Mouse (Mus musculus): ENCODE data around the gene Cdkn2d. TPM values are rescaled to one million over a fixed set of nuclear protein-coding genes. Genes with fewer than 3 reads are reported as not detected.
"Not testable (repeated sequence)": the region's sequence is repeated elsewhere in the genome, so short reads cannot be mapped to it uniquely, and the experiment has no call there.

Gene Cdkn2d
- polyA plus RNA-seq, 1 experiment from 2014 or later: 114 TPM

- ATAC-seq (ENCODE audit: low read depth): no peak
- peaks cover 24% of the 10 kb centered on the region for H3K4me1 ChIP-seq (replicated peaks)
- no peaks in the 10 kb centered on the region for H3K9me3 ChIP-seq
- H3K27ac ChIP-seq (replicated peaks): no peak overlapping the region
- no peak overlapping the region for H3K9ac ChIP-seq
- 75% methylated on average over 3 of the region's 3 CpGs for WGBS
- no peak overlapping the region for H3K4me3 ChIP-seq
- H3K27me3 ChIP-seq: no peaks in the 10 kb centered on the region
- no peak overlapping the region for H3K4me2 ChIP-seq
- no peaks in the 10 kb centered on the region; the same call in 1 of the 2 replicates for H3K36me3 ChIP-seq
Observed at GRCm38 (mm10) chr9:21328041-21328440, 36.8 kb upstream of the Cdkn2d start.

- Histone ChIP-seq H3K4me2 (no peak overlapping the region), H3K27ac (replicated peaks) (no peak overlapping the region), H3K9me3 (no peaks in the 10 kb centered on the region), H3K36me3 (no peaks in the 10 kb centered on the region; the same call in 1 of the 2 replicates), H3K27me3 (no peaks in the 10 kb centered on the region), H3K4me3 (no peak overlapping the region), H3K9ac (no peak overlapping the region), H3K4me1 (replicated peaks) (peaks cover 19% of the 10 kb centered on the region)
- ATAC-seq (ENCODE audit: low read depth): no peak
- 70% methylated on average over 3 of the region's 3 CpGs for WGBS
Observed at GRCm38 (mm10) chr9:21327569-21327968, 36.4 kb upstream of the Cdkn2d start.

- no peak for ATAC-seq (ENCODE audit: low read depth)
- no peak overlapping the region for H3K4me2 ChIP-seq
Observed at GRCm38 (mm10) chr9:21324269-21324668, 33.1 kb upstream of the Cdkn2d start.

GRCm38 (mm10) chr9:21322917-21323297 lies 31.7 kb upstream of the Cdkn2d start:
- WGBS: 91% methylated on average over 7 of the region's 8 CpGs
- not testable (repeated sequence) for H3K4me3 ChIP-seq; H3K9me3 ChIP-seq; H3K27ac ChIP-seq (replicated peaks); H3K36me3 ChIP-seq; H3K27me3 ChIP-seq; H3K4me2 ChIP-seq; H3K9ac ChIP-seq; ATAC-seq (ENCODE audit: low read depth)
- H3K4me1 ChIP-seq (replicated peaks): peaks cover 27% of the 10 kb centered on the region

More at GRCm38 (mm10) chr9:21324269-21324668, 33.1 kb upstream of the Cdkn2d start:
- no peaks in the 10 kb centered on the region for H3K9me3 ChIP-seq
- peaks cover 27% of the 10 kb centered on the region for H3K4me1 ChIP-seq (replicated peaks)
- H3K9ac ChIP-seq: no peak overlapping the region
- whole genome bisulfite sequencing: 84% methylated on average over 11 of the region's 11 CpGs
- H3K4me3 ChIP-seq: no peak overlapping the region
- H3K27me3 ChIP-seq: no peaks in the 10 kb centered on the region
- H3K27ac ChIP-seq (replicated peaks): no peak overlapping the region
- H3K36me3 ChIP-seq: no peaks in the 10 kb centered on the region; the same call in 1 of the 2 replicates

DNA sequence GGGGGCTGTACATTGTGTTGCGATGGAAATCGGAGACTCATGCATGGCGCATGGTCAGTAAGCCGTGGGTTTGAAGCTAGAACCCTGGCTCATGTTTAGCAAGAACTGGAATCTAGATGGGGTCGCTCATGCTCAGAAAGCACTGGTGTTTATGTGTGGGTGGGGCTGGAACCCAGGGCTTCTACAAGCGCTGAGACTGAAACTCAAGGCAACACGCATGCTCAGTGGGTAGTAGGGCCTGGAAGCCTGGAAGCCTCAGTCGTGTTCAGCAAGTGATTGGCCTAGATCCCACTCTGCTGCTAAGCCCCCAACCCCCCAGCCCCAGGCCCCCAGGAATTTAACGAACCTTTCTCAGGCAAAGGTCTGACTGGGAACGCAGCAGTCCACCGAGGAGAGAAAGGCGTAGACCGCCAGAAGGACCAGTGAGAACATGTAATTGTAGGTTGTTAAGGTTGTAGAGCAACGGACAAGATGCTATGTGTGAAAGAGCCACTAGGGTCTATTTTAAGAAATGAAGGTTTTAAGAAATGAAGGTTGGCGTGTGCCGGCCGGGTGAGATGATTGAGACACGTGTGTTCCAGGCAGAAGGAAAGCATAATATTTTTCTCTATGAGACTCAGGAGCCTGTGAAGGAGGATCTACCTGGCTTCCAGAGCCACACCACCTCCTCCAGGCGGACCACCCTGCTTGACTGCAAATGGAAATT lies 31.2 kb upstream of the Cdkn2d start:
- Histone ChIP-seq H3K9ac (peak overlapping the region; percentile 82; the same call in 1 of the 2 replicates), H3K4me3 (peak overlapping the region; percentile 69)
- 83% methylated on average over 19 of the region's 19 CpGs for WGBS

DNA sequence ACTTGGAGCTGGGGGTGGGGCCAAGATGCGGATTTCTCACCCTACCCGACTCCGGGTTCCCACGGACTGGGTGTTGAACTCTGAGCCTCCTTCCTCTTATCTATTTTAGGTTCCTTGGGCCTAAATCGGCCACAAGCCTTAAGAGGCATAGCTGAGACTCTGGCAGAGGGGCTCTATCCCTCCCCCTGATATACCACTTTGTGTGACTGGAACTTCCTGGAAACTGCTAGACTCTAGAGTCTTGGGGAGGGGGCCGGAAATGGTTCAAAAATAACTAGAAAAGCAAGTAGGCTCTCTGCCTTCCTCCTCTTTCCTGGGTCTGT lies 30.3 kb upstream of the Cdkn2d start:
- Histone ChIP-seq H3K9ac (peak overlapping the region; percentile 82), H3K4me3 (peak overlapping the region; percentile 69), H3K27me3 (no peaks in the 10 kb centered on the region), H3K36me3 (no peaks in the 10 kb centered on the region; the same call in 1 of the 2 replicates), H3K27ac (replicated peaks) (no peak overlapping the region; the same call in 1 of the 2 replicates), H3K4me2 (peak overlapping the region; percentile 92), H3K4me1 (replicated peaks) (peaks cover 27% of the 10 kb centered on the region), H3K9me3 (no peaks in the 10 kb centered on the region)
- 16% methylated on average over 6 of the region's 6 CpGs for WGBS
- no peak for ATAC-seq (ENCODE audit: low read depth)

More for the DNA sequence above, 31.2 kb upstream of the Cdkn2d start:
- ATAC-seq (ENCODE audit: low read depth): no peak
- Histone ChIP-seq H3K4me1 (replicated peaks) (peaks cover 27% of the 10 kb centered on the region), H3K36me3 (no peaks in the 10 kb centered on the region; the same call in 1 of the 2 replicates), H3K4me2 (peak overlapping the region; percentile 92), H3K27me3 (no peaks in the 10 kb centered on the region), H3K9me3 (no peaks in the 10 kb centered on the region), H3K27ac (replicated peaks) (no peak overlapping the region)

- peak within 1 kb of the TSS; percentile 82 for H3K9ac ChIP-seq
- H3K4me3 ChIP-seq: peak within 1 kb of the TSS; percentile 69
- no peaks in the 10 kb centered on the region for H3K9me3 ChIP-seq
- H3K4me2 ChIP-seq: peak within 1 kb of the TSS; percentile 92
- H3K27me3 ChIP-seq: no peaks in the 10 kb centered on the region
- 1% methylated on average over 52 of the region's 52 CpGs for WGBS
- ATAC-seq (ENCODE audit: low read depth): peak; percentile 95
- peaks cover 27% of the 10 kb centered on the region for H3K4me1 ChIP-seq (replicated peaks)
- peak within 1 kb of the TSS; percentile 61 for H3K27ac ChIP-seq (replicated peaks)
- H3K36me3 ChIP-seq: no peaks in the 10 kb centered on the region; the same call in 1 of the 2 replicates
Observed at GRCm38 (mm10) chr9:21320619-21321512, 29.7 kb upstream of the Cdkn2d start, which contains the start of gene Slc44a2. Gene Slc44a2, plus strand, starts transcription at chr9:21320698.

- H3K9me3 ChIP-seq: no peaks in the 10 kb centered on the region
- WGBS: 35% methylated on average over 4 of the region's 4 CpGs
- no peaks in the 10 kb centered on the region for H3K27me3 ChIP-seq
- H3K4me1 ChIP-seq (replicated peaks): peaks cover 27% of the 10 kb centered on the region
- peak overlapping the region; percentile 82 for H3K9ac ChIP-seq
- 0 out of 2 replicates have a peak overlapping the region, but pooled peaks have one; percentile 61 for H3K27ac ChIP-seq (replicated peaks)
- H3K4me3 ChIP-seq: peak overlapping the region; percentile 69
- no peaks in the 10 kb centered on the region; the same call in 1 of the 2 replicates for H3K36me3 ChIP-seq
- peak overlapping the region; percentile 92 for H3K4me2 ChIP-seq
- peak; percentile 62 for ATAC-seq (ENCODE audit: low read depth)
Observed at GRCm38 (mm10) chr9:21320280-21320618, 29.0 kb upstream of the Cdkn2d start.

GRCm38 (mm10) chr9:21319503-21319902 lies 28.3 kb upstream of the Cdkn2d start:
- H3K27me3 ChIP-seq: no peaks in the 10 kb centered on the region
- no peaks in the 10 kb centered on the region for H3K36me3 ChIP-seq
- no peak overlapping the region for H3K4me2 ChIP-seq
- WGBS: 93% methylated on average over 4 of the region's 4 CpGs
- ATAC-seq (ENCODE audit: low read depth): no peak
- H3K27ac ChIP-seq (replicated peaks): no peak overlapping the region
- peaks cover 27% of the 10 kb centered on the region for H3K4me1 ChIP-seq (replicated peaks)
- no peak overlapping the region for H3K4me3 ChIP-seq
- no peaks in the 10 kb centered on the region for H3K9me3 ChIP-seq
- H3K9ac ChIP-seq: no peak overlapping the region

- Histone ChIP-seq H3K27ac (replicated peaks) (no peak overlapping the region), H3K9me3 (no peaks in the 10 kb centered on the region), H3K4me2 (no peak overlapping the region), H3K9ac (no peak overlapping the region), H3K27me3 (no peaks in the 10 kb centered on the region), H3K4me3 (no peak overlapping the region), H3K36me3 (no peaks in the 10 kb centered on the region), H3K4me1 (replicated peaks) (peaks cover 27% of the 10 kb centered on the region)
- 93% methylated on average over 6 of the region's 6 CpGs for WGBS
- ATAC-seq (ENCODE audit: low read depth): no peak
Observed at GRCm38 (mm10) chr9:21318792-21319191, 27.6 kb upstream of the Cdkn2d start.

- no peak overlapping the region for H3K4me2 ChIP-seq
- ATAC-seq (ENCODE audit: low read depth): no peak
- no peaks in the 10 kb centered on the region for H3K9me3 ChIP-seq
- H3K4me3 ChIP-seq: no peak overlapping the region
- peaks cover 19% of the 10 kb centered on the region for H3K4me1 ChIP-seq (replicated peaks)
- H3K9ac ChIP-seq: no peak overlapping the region
- 77% methylated on average over 7 of the region's 7 CpGs for WGBS
- no peaks in the 10 kb centered on the region for H3K36me3 ChIP-seq
- peaks cover 11% of the 10 kb centered on the region for H3K27me3 ChIP-seq
- H3K27ac ChIP-seq (replicated peaks): no peak overlapping the region
Observed at GRCm38 (mm10) chr9:21316696-21317095, 25.5 kb upstream of the Cdkn2d start.

GRCm38 (mm10) chr9:21315421-21315820 lies 24.2 kb upstream of the Cdkn2d start:
- H3K9me3 ChIP-seq: no peaks in the 10 kb centered on the region
- H3K4me1 ChIP-seq (replicated peaks): peaks cover 11% of the 10 kb centered on the region
- no peaks in the 10 kb centered on the region for H3K36me3 ChIP-seq
- H3K9ac ChIP-seq: no peak overlapping the region
- no peak overlapping the region for H3K4me2 ChIP-seq
- 47% methylated on average over 5 of the region's 5 CpGs for WGBS
- peaks cover 21% of the 10 kb centered on the region for H3K27me3 ChIP-seq
- 0 out of 2 replicates have a peak overlapping the region, but pooled peaks have one; percentile 0 for H3K27ac ChIP-seq (replicated peaks)
- H3K4me3 ChIP-seq: no peak overlapping the region
- ATAC-seq (ENCODE audit: low read depth): no peak

All from neural tube, embryonic 13.5 days (tissue).